Mouse (Mus musculus): Measurements from ENCODE around the gene Lcn12.

DNA sequence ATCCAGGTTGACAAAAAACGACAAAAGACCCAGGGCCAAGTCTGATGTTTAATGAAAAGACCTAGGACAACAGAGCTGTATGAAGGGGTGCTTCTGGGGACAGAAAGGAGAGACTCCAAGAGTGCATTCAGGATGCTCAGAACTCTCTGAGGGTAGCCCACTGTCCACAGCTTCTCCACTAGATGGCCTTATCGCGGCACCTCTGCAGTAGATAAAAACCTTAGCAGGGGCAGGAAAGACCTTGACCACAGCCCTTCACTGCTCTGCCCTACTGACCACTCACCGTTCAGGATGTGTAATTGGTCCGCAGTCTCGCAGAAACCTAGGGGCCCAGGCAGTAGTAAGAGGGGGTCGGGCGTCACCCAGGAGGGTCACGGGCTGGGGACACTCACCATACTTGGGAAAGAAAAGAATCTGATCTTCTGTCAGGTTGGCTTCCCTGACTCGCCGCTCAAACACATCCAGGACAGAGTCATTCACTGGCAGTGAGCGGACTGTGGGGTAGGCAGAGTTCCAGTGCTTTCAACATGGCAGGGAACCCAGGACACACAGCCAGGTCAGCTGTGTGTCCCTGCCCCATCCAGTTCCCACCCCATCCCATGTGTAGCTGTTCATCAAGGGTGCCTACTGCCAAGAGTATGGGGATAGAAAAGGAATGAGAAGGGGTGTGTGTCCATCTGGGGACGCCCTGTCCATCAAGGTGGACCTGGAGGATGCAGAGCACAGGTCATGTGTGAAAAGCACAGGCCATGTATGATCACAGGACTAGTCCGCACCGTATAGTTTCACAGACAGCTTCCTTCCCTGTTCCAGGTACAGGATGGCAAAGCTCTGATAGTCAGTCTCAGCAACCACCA is 5.1 kb upstream of the Lcn12 start:
- no peak for TF ChIP-seq TAL1 (conservative IDR thresholded peaks at IDR 0.05; ENCODE audit: low read depth, low read length)
- TF ChIP-seq CTCF (IDR thresholded peaks at IDR 0.05; ENCODE audit: low read depth, low read length) = no peak
- TF ChIP-seq GATA2 (IDR thresholded peaks at IDR 0.05; ENCODE audit: borderline replicate concordance, low read depth, low read length) = no peak

All from G1E (cell line).